Mouse (Mus musculus) kidney, postnatal 25 days (tissue): Measurements from ENCODE around the gene Gm4450.
"Not testable (repeated sequence)": the region's sequence is repeated elsewhere in the genome, so short reads cannot be mapped to it uniquely, and the experiment has no call there.

Experiments
- DNase-seq, 2 experiments: peaks; one replicate each; pipeline ENCODE4 v3.0.0; 2021; ENCODE audit warnings: mixed read lengths in 2 of 2

Gene Gm4450

GRCm38 (mm10) chr3:98457026-98457425 is at the start of gene Gm4450:
Gene Gm4450 (minus strand): TSS chr3:98457126.
- DNase-seq = not testable (repeated sequence)

- not testable (repeated sequence) for DNase-seq
Measured at GRCm38 (mm10) chr3:98497401-98497800, 40.5 kb upstream of the Gm4450 start.

DNA sequence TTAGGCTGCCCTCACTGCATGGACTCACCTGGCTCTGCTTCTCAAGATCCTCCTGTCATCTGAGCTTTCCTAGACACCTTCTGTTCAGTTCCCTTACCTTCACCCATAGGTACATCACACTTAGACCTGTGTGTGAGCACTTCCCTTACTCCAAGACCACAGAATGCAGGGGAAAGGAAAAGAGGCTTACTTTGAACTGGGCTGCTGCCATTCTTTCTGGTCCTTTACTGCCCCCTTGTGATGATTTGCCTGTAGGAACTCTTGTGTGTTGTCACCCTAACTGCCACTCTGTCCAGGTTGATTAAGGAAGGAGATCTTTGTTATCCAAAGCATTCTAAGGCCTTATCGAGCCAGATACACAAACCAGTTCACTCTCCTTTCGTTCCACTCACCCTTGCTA is 39.8 kb upstream of the Gm4450 start:
- not testable (repeated sequence) for DNase-seq

DNA sequence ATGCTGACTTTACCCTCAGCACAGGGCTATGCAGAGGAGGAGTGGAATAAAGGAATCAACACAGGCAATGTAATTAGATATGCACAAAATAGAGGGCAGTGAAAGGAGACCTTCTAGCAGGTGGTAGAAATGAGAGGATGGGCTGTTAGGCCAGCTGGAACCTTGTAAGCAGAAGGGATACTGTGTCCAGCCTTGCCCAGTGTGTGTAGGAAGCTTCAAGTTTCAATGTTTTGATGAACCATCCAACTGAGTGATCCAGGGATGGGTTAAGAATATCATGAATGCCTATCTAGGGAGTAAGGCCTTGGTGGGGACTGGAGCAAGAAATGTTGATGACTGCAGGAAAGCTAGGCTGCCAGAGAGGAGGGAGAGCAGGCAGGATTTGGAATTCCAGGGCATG is 38.1 kb upstream of the Gm4450 start:
- DNase-seq = not testable (repeated sequence)

DNA sequence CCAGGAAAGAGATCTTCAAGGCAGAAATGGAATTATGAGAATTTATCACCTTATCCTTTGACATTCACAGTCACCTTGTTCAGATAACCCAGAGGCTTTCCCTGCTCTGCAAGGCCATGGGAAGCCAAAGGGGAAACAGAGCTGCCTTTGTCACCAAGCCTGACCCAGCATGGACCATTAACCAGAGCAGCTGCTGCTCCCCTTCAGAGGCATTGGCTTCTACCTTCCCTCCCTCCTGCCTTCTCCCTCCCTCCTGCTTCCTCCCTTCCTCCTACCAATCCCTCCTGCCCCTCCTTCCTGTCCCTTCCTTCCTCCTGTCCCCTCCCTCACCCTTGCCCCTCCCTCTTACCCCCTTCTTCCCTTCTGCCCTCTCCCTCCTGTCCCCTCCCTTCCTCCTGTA is 37.3 kb upstream of the Gm4450 start:
- DNase-seq = not testable (repeated sequence)

GRCm38 (mm10) chr3:98471499-98471898 is 14.6 kb upstream of the Gm4450 start:
- DNase-seq = not testable (repeated sequence)

- DNase-seq = not testable (repeated sequence)
Measured at GRCm38 (mm10) chr3:98471057-98471456, 14.1 kb upstream of the Gm4450 start.

DNA sequence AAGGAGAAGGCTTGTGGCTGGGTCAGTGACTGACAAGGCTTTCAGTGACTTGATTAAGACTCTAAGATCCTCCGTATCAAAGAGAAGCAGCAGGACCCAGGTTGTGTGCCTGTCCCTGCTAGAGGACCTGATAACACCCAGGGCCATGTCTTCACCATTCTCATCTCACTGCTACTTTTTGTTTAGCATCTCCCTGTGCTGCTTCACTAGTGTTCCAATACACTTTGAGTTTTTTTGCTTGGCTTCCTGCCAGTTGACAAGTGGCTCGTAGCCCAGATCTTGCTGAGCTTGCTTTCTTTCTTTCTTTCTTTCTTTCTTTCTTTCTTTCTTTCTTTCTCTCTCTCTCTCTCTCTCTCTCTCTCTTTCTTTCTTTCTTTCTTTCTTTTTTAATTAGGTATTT is 12.4 kb upstream of the Gm4450 start:
- not testable (repeated sequence) for DNase-seq

DNA sequence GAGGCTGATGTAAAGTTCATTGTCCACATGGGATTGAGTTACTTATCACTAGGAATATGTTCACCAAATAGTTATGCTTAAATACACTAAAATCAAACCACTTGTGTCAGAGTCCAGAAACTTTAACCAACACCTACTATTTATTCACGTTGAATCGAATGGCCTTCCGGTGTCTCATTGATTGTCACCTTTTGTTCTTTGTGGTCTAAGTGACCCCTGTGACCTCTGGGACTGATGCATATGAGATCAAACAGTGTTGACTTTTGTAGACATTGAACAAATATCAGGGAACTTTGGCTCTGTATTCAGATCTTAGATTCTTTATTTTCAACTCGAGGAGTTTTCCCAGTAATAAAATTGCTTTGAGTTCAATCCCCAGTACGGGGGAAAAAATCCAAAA is 3.1 kb downstream of the Gm4450 start:
- DNase-seq = not testable (repeated sequence)

DNA sequence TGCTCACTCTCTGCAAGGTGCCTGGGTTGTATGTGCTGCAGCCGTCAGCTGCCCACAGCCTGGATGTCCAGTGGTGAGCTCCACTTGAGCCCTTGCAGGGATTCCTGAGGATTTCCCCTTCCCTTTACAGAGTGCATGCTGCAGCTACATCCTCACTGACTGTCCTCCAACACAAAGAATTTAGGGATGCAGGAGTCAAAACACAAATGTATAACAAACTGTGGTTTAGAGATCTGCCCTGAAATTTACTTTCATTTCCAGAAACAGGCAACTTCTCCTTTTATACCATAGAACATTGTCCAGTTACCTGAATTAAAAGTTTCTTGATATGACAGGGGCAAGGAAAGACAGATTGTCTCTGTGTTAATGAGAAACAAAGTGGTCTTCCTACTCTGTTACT is 13.0 kb downstream of the Gm4450 start:
- not testable (repeated sequence) for DNase-seq

GRCm38 (mm10) chr3:98443149-98443779 is 13.7 kb downstream of the Gm4450 start:
- DNase-seq = not testable (repeated sequence)

GRCm38 (mm10) chr3:98442245-98442644 is 14.7 kb downstream of the Gm4450 start:
- not testable (repeated sequence) for DNase-seq

- DNase-seq = no peak
Measured at GRCm38 (mm10) chr3:98435030-98435429, 21.9 kb downstream of the Gm4450 start.

DNA sequence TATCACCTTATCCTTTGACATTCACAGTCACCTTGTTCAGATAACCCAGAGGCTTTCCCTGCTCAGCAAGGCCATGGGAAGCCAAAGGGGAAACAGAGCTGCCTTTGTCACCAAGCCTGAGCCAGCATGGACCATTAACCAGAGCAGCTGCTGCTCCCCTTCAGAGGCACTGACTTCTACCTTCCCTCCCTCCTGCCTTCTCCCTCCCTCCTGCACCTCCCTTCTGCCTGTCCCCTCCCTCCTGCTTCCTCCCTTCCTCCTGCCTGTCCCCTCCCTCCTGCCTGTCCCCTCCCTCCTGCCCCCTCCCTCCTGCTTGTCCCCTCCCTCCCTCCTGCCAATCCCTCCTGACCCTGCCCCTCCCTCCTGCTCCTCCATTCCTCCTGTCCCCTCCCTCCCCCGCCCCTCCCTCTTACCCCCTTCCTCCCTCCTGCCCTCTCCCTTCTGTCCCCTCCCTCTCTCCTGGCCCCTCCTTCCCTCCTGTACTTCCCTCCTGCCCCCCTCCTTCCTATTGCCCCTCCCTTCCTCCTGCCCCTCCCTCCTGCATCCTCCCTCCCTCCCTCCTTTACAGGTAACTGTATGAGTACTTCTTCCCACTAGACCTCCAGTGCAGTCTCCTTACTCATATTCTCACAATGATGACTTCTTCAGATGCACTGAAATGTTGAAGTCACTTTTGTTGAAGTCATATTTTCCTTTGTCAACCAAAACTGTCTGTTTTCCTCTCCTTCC is 22.7 kb downstream of the Gm4450 start:
- DNase-seq = peak in 1 of 2 experiments; percentile 43

- DNase-seq = no peak
Measured at GRCm38 (mm10) chr3:98428928-98429525, 27.9 kb downstream of the Gm4450 start.

DNA sequence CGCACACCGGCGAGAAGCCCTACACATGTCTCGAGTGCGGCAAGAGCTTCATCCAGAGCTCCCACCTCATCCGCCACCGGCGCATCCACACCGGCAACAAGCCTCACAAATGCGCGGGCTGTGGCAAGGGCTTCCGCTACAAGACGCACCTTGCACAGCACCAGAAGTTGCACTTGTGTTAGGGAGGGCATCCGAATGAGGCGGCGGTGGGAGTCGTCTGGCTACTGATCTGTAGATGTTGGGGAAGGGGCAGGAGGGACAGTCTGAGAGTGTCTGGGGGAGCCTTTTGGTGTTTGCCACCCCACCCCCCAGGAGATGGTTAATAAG is 28.5 kb downstream of the Gm4450 start:
- no peak for DNase-seq

DNA sequence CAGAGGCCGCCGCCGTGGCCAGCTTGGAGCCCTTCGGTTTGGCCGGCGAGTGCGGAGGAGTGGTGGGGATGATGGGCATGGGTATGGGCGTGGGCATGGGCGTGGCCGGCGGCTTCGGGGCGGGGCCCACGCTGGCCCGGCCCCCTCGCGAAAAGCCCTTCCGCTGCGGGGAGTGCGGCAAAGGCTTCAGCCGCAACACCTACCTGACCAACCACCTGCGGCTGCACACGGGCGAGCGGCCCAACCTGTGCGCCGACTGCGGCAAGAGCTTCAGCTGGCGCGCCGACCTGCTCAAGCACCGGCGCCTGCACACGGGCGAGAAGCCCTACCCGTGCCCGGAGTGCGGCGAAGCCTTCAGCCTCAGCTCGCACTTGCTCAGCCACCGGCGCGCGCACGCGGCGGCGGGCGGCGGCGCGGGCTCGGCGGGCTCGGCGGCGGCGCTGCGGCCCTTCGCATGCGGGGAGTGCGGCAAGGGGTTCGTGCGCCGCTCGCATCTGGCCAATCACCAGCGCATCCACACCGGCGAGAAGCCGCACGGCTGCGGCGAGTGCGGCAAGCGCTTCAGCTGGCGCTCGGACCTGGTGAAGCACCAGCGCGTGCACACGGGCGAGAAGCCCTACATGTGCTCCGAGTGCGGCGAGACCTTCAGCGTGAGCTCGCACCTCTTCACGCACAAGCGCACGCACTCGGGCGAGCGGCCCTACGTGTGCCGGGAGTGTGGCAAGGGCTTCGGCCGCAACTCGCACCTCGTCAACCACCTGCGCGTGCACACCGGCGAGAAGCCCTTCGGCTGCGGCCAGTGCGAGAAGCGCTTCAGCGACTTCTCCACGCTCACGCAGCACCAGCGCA is 29.1 kb downstream of the Gm4450 start:
- peak; percentile 73 to 85 for DNase-seq

DNA sequence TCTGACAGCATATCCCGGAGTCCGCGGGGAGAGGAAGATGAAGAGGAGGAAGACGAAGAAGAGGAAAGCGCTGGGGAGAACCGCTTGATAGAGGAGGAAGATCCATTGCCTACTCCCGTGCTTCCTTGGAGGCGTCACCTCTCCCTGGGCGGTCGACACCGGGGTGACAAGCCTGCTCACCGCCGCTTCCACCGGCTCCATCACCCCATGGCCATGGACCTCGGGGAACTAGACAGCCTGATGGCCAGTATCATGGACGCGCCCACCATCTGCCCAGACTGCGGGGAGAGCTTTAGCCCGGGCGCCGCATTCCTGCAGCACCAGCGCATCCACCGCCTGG is 29.7 kb downstream of the Gm4450 start:
- no peak for DNase-seq

GRCm38 (mm10) chr3:98426749-98427148 is 30.2 kb downstream of the Gm4450 start:
- peak in 1 of 2 experiments; percentile 56 for DNase-seq

DNA sequence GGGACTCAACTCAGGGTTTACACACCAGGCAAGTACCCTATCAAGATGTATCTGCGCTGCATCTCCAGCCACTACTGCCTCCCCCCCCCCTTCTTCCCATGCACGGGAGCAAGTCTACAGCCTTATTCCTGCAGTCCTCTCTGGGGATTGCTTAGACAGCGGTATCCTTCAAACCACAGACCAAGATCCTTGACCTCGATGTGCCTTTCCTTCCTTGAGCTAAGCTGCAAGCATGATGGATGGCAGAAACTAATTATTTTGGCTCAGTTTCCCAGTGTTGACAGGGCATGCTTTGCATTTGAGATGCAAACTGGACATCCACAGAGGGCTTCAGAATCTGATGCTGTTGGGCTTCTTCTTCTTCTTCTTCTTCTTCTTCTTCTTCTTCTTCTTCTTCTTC is 34.0 kb downstream of the Gm4450 start:
- peak in 1 of 2 experiments; percentile 41 for DNase-seq

GRCm38 (mm10) chr3:98419786-98420070 is 37.2 kb downstream of the Gm4450 start:
- DNase-seq = peak; percentile 70 to 84

- DNase-seq = peak; percentile 42 to 73
Measured at GRCm38 (mm10) chr3:98418991-98419785, 37.7 kb downstream of the Gm4450 start.

DNA sequence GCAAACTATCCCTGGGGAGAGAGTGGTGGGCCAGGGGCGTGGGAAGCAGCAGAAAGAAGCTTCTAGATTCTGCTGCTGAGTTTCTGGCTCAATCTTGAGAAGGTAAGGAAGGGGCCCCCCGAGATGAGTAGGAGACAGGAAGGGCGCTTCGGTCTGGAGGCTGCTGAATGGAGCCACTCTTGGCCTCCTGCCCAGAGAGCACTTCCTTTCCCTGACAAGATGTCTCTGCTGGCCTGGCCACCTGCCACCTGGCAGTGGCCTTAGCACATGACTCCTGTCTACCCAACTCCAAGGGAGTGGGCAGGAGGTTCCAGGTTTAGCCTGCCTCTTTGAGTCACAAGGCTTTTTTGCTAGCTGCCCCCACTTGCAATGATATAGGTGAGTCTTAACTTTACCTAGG is 39.6 kb downstream of the Gm4450 start:
- DNase-seq = peak; percentile 97 to 98
